Mouse (Mus musculus) MEL-GATA-1-ER (cell line): ENCODE measurements around the gene Rps25.

Source experiments
- DNase-seq: peaks from one replicate; pipeline ENCODE4 v3.0.0-alpha.2; 2012; ENCODE audit warnings: low read depth; ENCODE audit errors: extremely low read depth

Gene Rps25

DNA sequence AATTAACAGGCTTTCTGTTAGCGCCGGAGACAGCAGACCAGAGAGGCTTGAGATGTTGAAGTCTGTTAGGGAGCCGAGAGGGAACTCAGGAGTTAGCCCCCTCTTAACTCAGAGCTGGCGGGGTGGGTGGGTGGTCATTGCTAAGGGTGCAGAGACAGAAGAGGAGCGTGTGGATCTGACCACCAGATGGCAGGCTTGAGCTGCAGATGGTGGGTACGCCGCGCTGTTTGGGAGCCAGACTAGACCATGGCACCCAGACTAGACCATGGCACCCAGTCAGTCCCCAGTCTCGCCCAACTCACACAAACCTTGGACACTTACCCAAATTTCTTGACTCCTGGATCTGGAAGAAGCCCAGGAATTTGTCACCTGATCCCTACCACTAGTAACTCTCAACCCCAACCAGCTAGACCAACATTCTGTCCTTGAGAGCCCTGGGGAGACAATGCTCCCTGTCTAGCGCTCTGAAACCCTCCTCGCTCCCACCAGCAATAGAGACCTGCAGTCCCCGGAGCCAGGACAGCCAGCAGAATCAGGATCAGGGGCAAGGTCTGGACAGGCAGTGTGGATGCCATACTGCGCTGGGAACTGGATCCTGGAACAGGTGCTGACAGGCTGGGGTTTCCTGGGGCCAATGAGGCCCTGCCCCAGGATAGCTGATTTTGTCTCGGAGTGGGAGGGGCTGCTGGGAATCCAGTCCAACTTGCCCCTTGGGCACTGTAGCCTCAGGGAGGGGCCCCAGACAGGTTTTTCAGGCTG lies 47.4 kb downstream of the Rps25 start:
- DNase-seq, result no peak

DNA sequence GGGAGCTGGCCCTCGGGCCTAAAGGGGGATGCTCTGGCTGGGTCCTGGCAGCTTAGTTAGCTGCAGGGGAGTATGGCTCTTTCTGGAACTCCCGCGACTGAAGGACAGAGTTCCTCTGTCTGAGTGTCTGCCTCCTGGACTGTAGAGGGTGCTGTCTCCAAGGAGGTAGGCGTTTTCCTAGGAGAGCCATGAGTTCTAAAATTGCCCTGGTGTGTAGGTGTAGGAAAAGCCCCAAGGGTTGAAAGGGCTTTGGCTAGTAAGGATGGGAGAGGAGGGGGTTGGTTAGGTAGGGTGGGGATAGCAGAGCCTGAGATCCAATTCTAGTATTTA lies 47.9 kb downstream of the Rps25 start, which contains the start of gene Upk2:
Upk2 (minus strand) TSS at position 86 of the 330 bp plus-strand sequence.
- DNase-seq, result no peak

DNA sequence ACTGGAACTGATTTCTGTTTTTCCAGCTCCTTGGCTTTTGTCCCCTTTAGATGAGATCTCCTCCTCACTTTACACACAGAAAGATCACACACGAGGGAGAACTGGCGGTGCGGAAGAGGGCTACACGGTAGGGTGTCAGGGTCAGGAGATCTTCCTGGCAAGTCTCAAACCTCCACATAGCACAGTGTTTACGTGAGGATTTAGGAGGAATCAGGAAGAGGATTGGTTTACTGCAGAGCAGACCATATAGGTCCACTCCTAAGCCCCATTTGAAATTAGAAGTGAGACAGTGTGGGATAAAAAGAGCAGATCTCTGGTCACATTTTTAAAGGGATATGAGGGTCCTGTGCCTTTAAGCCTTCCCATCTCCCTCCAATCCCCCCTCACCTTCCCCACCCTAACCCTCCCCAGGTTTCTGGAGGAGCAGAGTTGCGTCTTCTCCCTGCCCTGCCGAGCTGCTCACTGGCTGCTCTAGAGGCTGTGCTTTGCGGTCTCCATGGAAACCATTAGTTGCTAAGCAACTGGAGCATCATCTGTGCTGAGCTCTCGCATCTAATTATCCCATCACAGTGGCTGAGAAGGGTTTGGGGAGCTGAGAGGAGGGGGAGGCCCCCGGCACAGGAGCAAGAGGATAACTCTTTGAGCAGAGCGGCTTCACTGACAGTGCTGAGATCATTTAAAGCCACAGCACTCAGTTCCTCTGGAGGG lies 50.2 kb downstream of the Rps25 start:
- DNase-seq, result no peak
